Mouse (Mus musculus): ENCODE measurements at regions not wholly inside any gene's neighbourhood (a gene's known extent, or its start where the extent isn't known, plus 50 kb on each side); places are given as distances from the start of the nearest gene placed in this dataset.

GRCm38 (mm10) chr17:81189996-81190395 lies 125.1 kb upstream of the Thumpd2 start (continued):
- no peak for TF ChIP-seq POLR2AphosphoS5 (IDR thresholded peaks at IDR 0.05; ENCODE audit: borderline replicate concordance, low read depth, low read length)

- DNase-seq (ENCODE audit: low read depth, low spot score), result peak; percentile 76
- no peak for TF ChIP-seq MXI1 (IDR thresholded peaks at IDR 0.05; ENCODE audit: low read depth, low read length)
- no peak for TF ChIP-seq TBP (IDR thresholded peaks at IDR 0.05; ENCODE audit: low read depth, low read length)
- peak; percentile 54; the same call in 1 of the 2 replicates for TF ChIP-seq TCF12 (IDR thresholded peaks at IDR 0.05; ENCODE audit: low read depth, low read length)
- no peak for TF ChIP-seq MAFK (IDR thresholded peaks at IDR 0.05; ENCODE audit: borderline replicate concordance, low read depth, low read length)
- no peak for TF ChIP-seq CHD1 (IDR thresholded peaks at IDR 0.05; ENCODE audit: low read depth, low read length)
- no peak for TF ChIP-seq E2F4 (IDR thresholded peaks at IDR 0.05; ENCODE audit: borderline replicate concordance, low read depth, low read length)
- no peak for TF ChIP-seq ZMIZ1 (IDR thresholded peaks at IDR 0.05; ENCODE audit: low read depth, low read length)
- TF ChIP-seq ELF1 (IDR thresholded peaks at IDR 0.05; ENCODE audit: low read depth, low read length), result no peak
- TF ChIP-seq RCOR1 (IDR thresholded peaks at IDR 0.05; ENCODE audit: low read depth, low read length), result peak; percentile 76; the same call in 1 of the 2 replicates
- TF ChIP-seq ETS1 (IDR thresholded peaks at IDR 0.05; ENCODE audit: low read depth, low read length), result peak; percentile 47; the same call in 1 of the 2 replicates
- TF ChIP-seq EP300 (IDR thresholded peaks at IDR 0.05; ENCODE audit: low read depth in 1 of 2, low read length in 2 of 2), result peak; percentile 78 to 86
- no peak for TF ChIP-seq POLR2A (IDR thresholded peaks at IDR 0.05; ENCODE audit: control insufficient read depth in 1 of 2, insufficient read depth in 1 of 2, low read depth in 1 of 2, low read length in 2 of 2, poor library complexity in 1 of 2)
- no peak for TF ChIP-seq MAX (IDR thresholded peaks at IDR 0.05; ENCODE audit: low read length)
- no peak for TF ChIP-seq UBTF (IDR thresholded peaks at IDR 0.05; ENCODE audit: borderline replicate concordance, insufficient read depth, low read depth, low read length)
- TF ChIP-seq TAL1 (IDR thresholded peaks at IDR 0.05; ENCODE audit: low read length), result peak; percentile 75
- TF ChIP-seq GATA1 (IDR thresholded peaks at IDR 0.05; ENCODE audit: low read depth, low read length), result peak; percentile 72
- H3K9me3 ChIP-seq (replicated peaks; ENCODE audit: insufficient read depth, low read length), result no peaks in the 10 kb centered on the region
- peaks cover 0 to 12% of the 10 kb centered on the region in 2 experiments; a peak in 1 of 4 replicates for H3K4me1 ChIP-seq (ENCODE audit: control insufficient read depth in 1 of 2, insufficient read depth in 2 of 2, low read length in 2 of 2)
- H3K4me3 ChIP-seq (ENCODE audit: control insufficient read depth in 1 of 2, insufficient read depth in 1 of 2, low read depth in 2 of 2, low read length in 2 of 2), result no peak overlapping the region
- H3K79me2 ChIP-seq (ENCODE audit: control insufficient read depth, insufficient read depth, low read length, poor library complexity), result no peaks in the 10 kb centered on the region
- peak overlapping the region; percentile 27; the same call in 1 of the 2 replicates for H3K27ac ChIP-seq (ENCODE audit: control insufficient read depth, low read depth, low read length)
- H3K27me3 ChIP-seq (ENCODE audit: control insufficient read depth in 1 of 2, insufficient read depth in 2 of 2, low read length in 2 of 2), result no peaks in the 10 kb centered on the region
- no peak overlapping the region for H3K9ac ChIP-seq (ENCODE audit: control insufficient read depth, low read depth, low read length, poor library complexity, severe bottlenecking)
- peaks cover 0 to 11% of the 10 kb centered on the region in 2 experiments; a peak in 2 of 4 replicates for H3K36me3 ChIP-seq (ENCODE audit: control insufficient read depth in 1 of 2, insufficient read depth in 2 of 2, low read length in 2 of 2)
These were observed 120.8 kb upstream of the Thumpd2 start for GRCm38 (mm10) chr17:81185685-81186084.

- H3K9me3 ChIP-seq (replicated peaks; ENCODE audit: insufficient read depth, low read length), result no peaks in the 10 kb centered on the region
- no peak overlapping the region for H3K27ac ChIP-seq (ENCODE audit: control insufficient read depth, low read depth, low read length)
- H3K9ac ChIP-seq (ENCODE audit: control insufficient read depth, low read depth, low read length, poor library complexity, severe bottlenecking), result no peak overlapping the region
- no peak for TF ChIP-seq E2F4 (IDR thresholded peaks at IDR 0.05; ENCODE audit: borderline replicate concordance, low read depth, low read length)
- no peak overlapping the region for H3K4me3 ChIP-seq (ENCODE audit: control insufficient read depth in 1 of 2, insufficient read depth in 1 of 2, low read depth in 2 of 2, low read length in 2 of 2)
- no peaks in the 10 kb centered on the region for H3K79me2 ChIP-seq (ENCODE audit: control insufficient read depth, insufficient read depth, low read length, poor library complexity)
- no peaks in the 10 kb centered on the region for H3K27me3 ChIP-seq (ENCODE audit: control insufficient read depth in 1 of 2, insufficient read depth in 2 of 2, low read length in 2 of 2)
- peaks cover 0 to 10% of the 10 kb centered on the region in 2 experiments; a peak in 2 of 4 replicates for H3K36me3 ChIP-seq (ENCODE audit: control insufficient read depth in 1 of 2, insufficient read depth in 2 of 2, low read length in 2 of 2)
- DNase-seq (ENCODE audit: low read depth, low spot score), result no peak
- peaks cover 0 to 11% of the 10 kb centered on the region in 2 experiments; a peak in 2 of 4 replicates for H3K4me1 ChIP-seq (ENCODE audit: control insufficient read depth in 1 of 2, insufficient read depth in 2 of 2, low read length in 2 of 2)
These were observed 116.0 kb upstream of the Thumpd2 start for GRCm38 (mm10) chr17:81180813-81181424.
